Mouse (Mus musculus): Measurements from ENCODE around the gene Selenov.

Gene Selenov

GRCm38 (mm10) chr7:28290638-28291590 lies at the start of gene Selenov:
Selenov (minus strand) TSS chr7:28291186.
- DNase-seq (ENCODE audit: low read depth, low spot score): no peak
- Histone ChIP-seq H3K27me3 (ENCODE audit: control insufficient read depth, insufficient read depth, low read length, poor library complexity, severe bottlenecking) (peaks cover 2% of the 10 kb centered on the region), H3K36me3 (ENCODE audit: control insufficient read depth, insufficient read depth, low read length, poor library complexity, severe bottlenecking) (no peaks in the 10 kb centered on the region)

GRCm38 (mm10) chr7:28339213-28339917 lies 48.4 kb upstream of the Selenov start:
- no peaks in the 10 kb centered on the region for H3K27me3 ChIP-seq (ENCODE audit: control insufficient read depth, insufficient read depth, low read length, poor library complexity, severe bottlenecking)
- no peaks in the 10 kb centered on the region for H3K36me3 ChIP-seq (ENCODE audit: control insufficient read depth, insufficient read depth, low read length, poor library complexity, severe bottlenecking)
- DNase-seq (ENCODE audit: low read depth, low spot score): peak; percentile 81

- no peaks in the 10 kb centered on the region for H3K27me3 ChIP-seq (ENCODE audit: control insufficient read depth, insufficient read depth, low read length, poor library complexity, severe bottlenecking)
- DNase-seq (ENCODE audit: low read depth, low spot score): peak; percentile 99
These were observed 47.4 kb upstream of the Selenov start, which contains the start of gene Supt5 for GRCm38 (mm10) chr7:28338108-28338998. Supt5 (minus strand) TSS chr7:28338746.

DNA sequence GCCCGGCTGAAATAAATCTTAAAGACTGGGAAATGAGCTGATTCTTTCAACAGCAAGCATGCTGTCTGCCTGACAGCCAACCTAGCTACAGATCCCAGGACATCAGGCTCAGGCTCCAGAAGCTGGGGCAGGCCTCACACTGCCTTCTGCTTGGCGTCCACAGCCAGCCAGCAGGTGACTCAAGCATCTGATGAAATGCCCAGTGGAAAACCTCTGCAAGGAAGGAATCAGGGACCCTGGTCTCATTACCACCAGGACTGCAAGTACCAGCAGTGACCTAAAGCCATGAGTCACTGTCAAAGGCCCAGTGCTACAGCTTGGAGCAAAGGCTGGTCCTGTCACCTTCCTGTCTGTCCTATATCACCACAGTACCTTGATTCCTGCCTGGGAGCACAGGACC lies 44.5 kb upstream of the Selenov start:
- no peak for DNase-seq (ENCODE audit: low read depth, low spot score)
- no peaks in the 10 kb centered on the region for H3K27me3 ChIP-seq (ENCODE audit: control insufficient read depth, insufficient read depth, low read length, poor library complexity, severe bottlenecking)
- H3K36me3 ChIP-seq (ENCODE audit: control insufficient read depth, insufficient read depth, low read length, poor library complexity, severe bottlenecking): peaks cover under 1% of the 10 kb centered on the region; the same call in 1 of the 2 replicates

More at GRCm38 (mm10) chr7:28338108-28338998, 47.4 kb upstream of the Selenov start, which contains the start of gene Supt5:
- H3K36me3 ChIP-seq (ENCODE audit: control insufficient read depth, insufficient read depth, low read length, poor library complexity, severe bottlenecking): no peaks in the 10 kb centered on the region

DNA sequence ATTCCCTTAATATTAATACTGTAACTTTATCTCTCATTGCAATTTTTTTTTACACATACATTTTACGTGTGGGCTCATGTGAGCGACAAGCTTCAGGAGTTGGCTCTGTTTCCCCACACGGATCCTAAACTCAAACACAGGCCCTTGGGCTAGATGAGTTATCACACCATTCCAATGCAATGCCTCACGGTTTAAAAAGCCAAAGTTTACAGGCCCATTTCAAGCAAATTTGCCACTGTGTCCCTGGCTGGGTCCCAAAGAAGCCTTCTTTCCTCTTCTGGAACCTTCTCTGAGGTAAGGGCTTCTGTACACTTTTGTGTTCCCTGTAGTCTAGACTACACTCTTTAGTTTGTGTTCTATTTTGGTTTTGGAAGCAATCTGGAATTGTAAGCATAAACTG lies 43.5 kb upstream of the Selenov start:
- no peaks in the 10 kb centered on the region for H3K27me3 ChIP-seq (ENCODE audit: control insufficient read depth, insufficient read depth, low read length, poor library complexity, severe bottlenecking)
- peaks cover 6% of the 10 kb centered on the region for H3K36me3 ChIP-seq (ENCODE audit: control insufficient read depth, insufficient read depth, low read length, poor library complexity, severe bottlenecking)
- DNase-seq (ENCODE audit: low read depth, low spot score): no peak

- DNase-seq (ENCODE audit: low read depth, low spot score): no peak
- no peaks in the 10 kb centered on the region for H3K27me3 ChIP-seq (ENCODE audit: control insufficient read depth, insufficient read depth, low read length, poor library complexity, severe bottlenecking)
- peaks cover 15% of the 10 kb centered on the region for H3K36me3 ChIP-seq (ENCODE audit: control insufficient read depth, insufficient read depth, low read length, poor library complexity, severe bottlenecking)
These were observed 37.3 kb upstream of the Selenov start for GRCm38 (mm10) chr7:28328260-28328659.

DNA sequence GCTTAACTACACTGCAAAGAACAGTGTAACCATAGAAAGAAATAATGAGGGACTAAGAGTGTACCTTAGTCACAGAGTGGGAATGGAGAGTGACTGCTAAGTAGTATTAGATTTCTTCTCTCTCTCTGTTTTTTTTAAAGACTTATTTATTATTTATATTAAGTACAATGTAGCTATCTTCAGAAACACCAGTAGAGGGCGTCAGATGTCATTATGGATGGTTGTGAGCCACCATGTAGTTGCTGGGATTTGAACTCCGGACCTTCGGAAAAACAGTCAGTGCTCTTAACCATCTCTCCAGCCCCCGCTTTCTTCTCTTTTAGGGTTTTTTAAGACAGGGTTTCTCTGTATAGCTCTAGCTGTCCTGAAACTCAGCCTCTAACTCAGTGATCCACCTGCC lies 35.5 kb upstream of the Selenov start:
- peak; percentile 35 for DNase-seq (ENCODE audit: low read depth, low spot score)
- peaks cover 16% of the 10 kb centered on the region for H3K36me3 ChIP-seq (ENCODE audit: control insufficient read depth, insufficient read depth, low read length, poor library complexity, severe bottlenecking)
- no peaks in the 10 kb centered on the region for H3K27me3 ChIP-seq (ENCODE audit: control insufficient read depth, insufficient read depth, low read length, poor library complexity, severe bottlenecking)

GRCm38 (mm10) chr7:28325293-28325692 lies 34.3 kb upstream of the Selenov start:
- DNase-seq (ENCODE audit: low read depth, low spot score): no peak
- Histone ChIP-seq H3K36me3 (ENCODE audit: control insufficient read depth, insufficient read depth, low read length, poor library complexity, severe bottlenecking) (peaks cover 18% of the 10 kb centered on the region), H3K27me3 (ENCODE audit: control insufficient read depth, insufficient read depth, low read length, poor library complexity, severe bottlenecking) (no peaks in the 10 kb centered on the region)

DNA sequence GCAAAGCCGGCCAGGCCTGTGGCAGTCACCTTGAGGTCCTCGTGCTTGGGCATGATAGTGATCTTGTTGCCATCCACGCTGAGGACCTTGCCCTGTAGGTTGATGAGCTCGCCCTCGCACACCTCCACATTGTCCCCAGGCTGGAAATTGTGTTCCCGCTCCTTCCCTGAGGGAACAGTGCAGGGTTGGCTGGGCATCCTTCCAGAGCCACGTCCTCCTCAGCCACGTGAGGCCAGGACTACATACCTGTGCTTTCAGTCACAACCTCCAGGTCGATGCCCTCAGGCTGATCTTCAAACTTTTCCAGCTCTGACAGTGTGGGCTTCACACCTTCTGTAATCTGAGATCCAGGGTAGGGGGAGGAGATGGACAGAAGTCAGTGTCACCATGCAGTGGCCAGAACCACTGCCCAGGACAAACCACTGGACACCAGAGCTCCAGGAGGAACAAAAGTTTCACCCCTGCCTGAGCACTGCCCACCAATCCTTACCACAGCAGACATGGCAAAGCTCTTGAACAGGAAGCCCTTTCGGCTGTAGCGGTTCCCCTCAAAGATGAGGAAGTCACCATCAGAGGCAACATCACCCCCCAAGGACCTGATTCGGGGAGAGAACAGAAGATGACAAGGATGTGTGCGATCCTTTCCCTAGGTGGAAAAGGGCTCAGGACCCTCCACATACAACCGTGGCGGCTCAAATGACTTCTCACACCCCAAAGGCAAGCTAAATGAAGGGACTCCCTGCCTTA lies 31.2 kb upstream of the Selenov start:
- no peak for DNase-seq (ENCODE audit: low read depth, low spot score)
- Histone ChIP-seq H3K27me3 (ENCODE audit: control insufficient read depth, insufficient read depth, low read length, poor library complexity, severe bottlenecking) (no peaks in the 10 kb centered on the region), H3K36me3 (ENCODE audit: control insufficient read depth, insufficient read depth, low read length, poor library complexity, severe bottlenecking) (peaks cover 23% of the 10 kb centered on the region)

DNA sequence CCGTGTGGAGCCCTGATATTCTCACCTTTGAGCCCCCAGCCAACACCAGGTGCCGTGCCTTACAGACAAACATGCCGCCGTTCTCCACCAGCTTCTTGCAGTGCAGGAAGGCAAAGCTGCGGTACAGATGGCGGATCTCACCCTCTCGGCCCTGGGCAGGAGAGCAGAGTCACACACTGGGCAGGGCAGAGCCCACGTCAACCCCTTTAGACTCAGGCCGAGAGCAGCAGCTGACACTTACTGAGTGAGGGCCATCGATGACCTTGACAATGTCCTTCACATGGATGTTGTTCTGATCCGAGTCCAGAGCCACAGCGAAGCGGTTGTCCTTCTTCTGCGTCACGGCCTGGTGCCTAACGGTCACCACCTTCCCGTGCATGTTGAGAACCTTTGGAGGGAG lies 27.7 kb upstream of the Selenov start:
- H3K27me3 ChIP-seq (ENCODE audit: control insufficient read depth, insufficient read depth, low read length, poor library complexity, severe bottlenecking): no peaks in the 10 kb centered on the region
- peaks cover 27% of the 10 kb centered on the region for H3K36me3 ChIP-seq (ENCODE audit: control insufficient read depth, insufficient read depth, low read length, poor library complexity, severe bottlenecking)
- no peak for DNase-seq (ENCODE audit: low read depth, low spot score)

GRCm38 (mm10) chr7:28318036-28318435 lies 27.1 kb upstream of the Selenov start:
- no peaks in the 10 kb centered on the region for H3K27me3 ChIP-seq (ENCODE audit: control insufficient read depth, insufficient read depth, low read length, poor library complexity, severe bottlenecking)
- DNase-seq (ENCODE audit: low read depth, low spot score): no peak
- H3K36me3 ChIP-seq (ENCODE audit: control insufficient read depth, insufficient read depth, low read length, poor library complexity, severe bottlenecking): peaks cover 24% of the 10 kb centered on the region

DNA sequence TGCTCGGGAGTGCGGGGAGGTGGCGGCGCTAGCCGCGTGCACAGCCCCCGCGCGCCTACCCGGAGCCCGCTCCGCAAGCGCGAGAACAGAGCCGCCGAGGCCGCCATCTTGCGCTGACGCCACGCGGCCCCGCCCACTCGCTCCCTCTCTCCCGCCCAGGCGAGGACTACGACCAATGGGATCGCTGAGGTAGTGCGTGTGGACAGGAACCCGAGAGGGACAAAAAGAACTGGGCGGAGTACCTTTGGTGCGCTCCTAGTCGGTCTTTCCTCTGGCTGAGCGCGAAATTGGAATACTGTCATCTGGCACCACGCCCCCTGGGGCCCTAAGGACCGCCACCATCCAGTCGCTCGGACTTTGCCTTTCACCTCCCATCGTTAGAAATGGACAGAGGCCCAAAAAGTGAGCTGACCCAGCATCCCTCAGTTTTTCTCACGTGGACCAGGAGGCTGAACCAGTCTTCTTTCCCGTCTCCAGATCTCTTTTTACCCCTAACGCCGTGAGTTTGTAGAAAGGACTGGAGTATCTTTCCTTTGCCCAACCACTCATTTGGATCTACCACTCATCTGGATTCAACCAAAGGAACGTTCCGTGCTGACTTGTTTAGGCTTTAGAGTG lies 21.0 kb upstream of the Selenov start, which contains the start of gene Timm50:
Gene Timm50, minus strand, starts transcription at position 147 of the 618 bp plus-strand sequence.
- peak; percentile 96 for DNase-seq (ENCODE audit: low read depth, low spot score)
- no peaks in the 10 kb centered on the region for H3K27me3 ChIP-seq (ENCODE audit: control insufficient read depth, insufficient read depth, low read length, poor library complexity, severe bottlenecking)

DNA sequence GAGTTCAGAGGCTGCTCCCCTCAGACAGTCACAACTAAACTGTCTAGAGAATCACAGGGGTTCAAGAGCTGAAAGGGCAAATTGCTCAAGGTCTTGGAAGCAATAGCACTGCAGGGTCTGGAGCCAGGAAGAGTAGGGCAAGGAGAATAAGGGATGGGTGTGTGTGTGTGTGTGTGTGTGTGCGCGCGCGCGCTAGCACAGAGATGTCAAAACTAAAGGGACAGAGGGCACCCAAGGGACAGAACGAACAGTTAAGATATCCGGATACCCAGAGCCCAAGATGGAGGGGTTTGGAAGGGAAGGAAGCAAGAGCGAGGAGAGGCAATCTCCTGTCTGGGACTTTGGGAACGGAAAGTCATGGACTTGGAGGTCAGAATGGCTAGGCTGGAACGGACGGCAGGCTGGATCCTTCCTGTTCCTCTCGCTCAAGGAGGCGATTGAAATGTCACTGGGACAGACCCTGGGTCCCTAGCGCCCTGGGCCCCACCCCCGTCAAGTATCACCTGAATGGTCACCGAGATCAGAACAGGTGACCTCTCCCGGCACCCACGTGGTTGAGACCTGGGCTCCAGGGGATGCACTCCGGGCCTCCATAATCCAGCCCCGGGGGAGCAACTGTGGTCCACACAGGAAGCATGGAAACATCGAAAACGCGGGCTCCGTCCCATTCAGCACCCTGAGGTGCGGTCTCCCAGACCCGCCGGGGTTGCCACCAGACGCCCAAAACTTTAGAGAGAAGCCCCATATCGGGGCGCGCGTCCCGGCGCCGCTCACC lies 20.4 kb upstream of the Selenov start:
- H3K36me3 ChIP-seq (ENCODE audit: control insufficient read depth, insufficient read depth, low read length, poor library complexity, severe bottlenecking): peaks cover 7% of the 10 kb centered on the region; the same call in 1 of the 2 replicates
- no peaks in the 10 kb centered on the region for H3K27me3 ChIP-seq (ENCODE audit: control insufficient read depth, insufficient read depth, low read length, poor library complexity, severe bottlenecking)
- DNase-seq (ENCODE audit: low read depth, low spot score): no peak

More for the DNA sequence above, 21.0 kb upstream of the Selenov start, which contains the start of gene Timm50:
- H3K36me3 ChIP-seq (ENCODE audit: control insufficient read depth, insufficient read depth, low read length, poor library complexity, severe bottlenecking): peaks cover 10% of the 10 kb centered on the region; the same call in 1 of the 2 replicates
